Mouse (Mus musculus): ENCODE measurements at regions not wholly inside any gene's neighbourhood (a gene's known extent, or its start where the extent isn't known, plus 50 kb on each side); places are given as distances from the start of the nearest gene placed in this dataset.

DNA sequence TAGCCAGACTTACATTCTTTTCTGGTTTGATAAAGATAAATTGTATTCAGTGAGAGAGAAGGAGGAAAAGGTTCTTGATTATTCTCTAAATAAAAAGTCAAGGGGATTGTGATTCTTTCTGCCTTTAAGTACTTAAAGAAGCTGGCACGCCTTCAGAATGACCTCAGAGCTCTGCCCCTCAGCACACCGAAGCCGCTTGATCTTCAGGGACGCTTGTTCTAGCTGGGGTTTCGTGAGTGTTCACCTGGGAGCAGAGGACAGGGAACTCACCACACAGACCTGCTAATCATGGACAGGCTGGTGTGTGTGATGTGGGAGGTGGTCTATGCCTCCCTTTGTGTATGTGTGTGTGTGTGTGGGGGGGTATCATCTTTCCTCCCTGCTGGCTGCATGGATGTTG lies 391.3 kb downstream of the Slc4a3 start:
- no peaks in the 10 kb centered on the region for H3K27me3 ChIP-seq (ENCODE audit: control insufficient read depth, insufficient read depth, low read length)
- no peaks in the 10 kb centered on the region for H3K36me3 ChIP-seq (ENCODE audit: control insufficient read depth, insufficient read depth, low read length)
- H3K4me3 ChIP-seq (ENCODE audit: low read depth, low read length) = no peak overlapping the region
- no peaks in the 10 kb centered on the region for H3K4me1 ChIP-seq (ENCODE audit: control insufficient read depth, insufficient read depth, insufficient read length, low read length)
- WGBS = 68% methylated on average over 5 of the region's 5 CpGs
- no peak for TF ChIP-seq CTCF (IDR thresholded peaks at IDR 0.05; ENCODE audit: extremely low read depth, insufficient read length, insufficient replicate concordance, low read depth, low read length)
- no peak overlapping the region for H3K27ac ChIP-seq (ENCODE audit: insufficient read depth, low read depth, low read length)

DNA sequence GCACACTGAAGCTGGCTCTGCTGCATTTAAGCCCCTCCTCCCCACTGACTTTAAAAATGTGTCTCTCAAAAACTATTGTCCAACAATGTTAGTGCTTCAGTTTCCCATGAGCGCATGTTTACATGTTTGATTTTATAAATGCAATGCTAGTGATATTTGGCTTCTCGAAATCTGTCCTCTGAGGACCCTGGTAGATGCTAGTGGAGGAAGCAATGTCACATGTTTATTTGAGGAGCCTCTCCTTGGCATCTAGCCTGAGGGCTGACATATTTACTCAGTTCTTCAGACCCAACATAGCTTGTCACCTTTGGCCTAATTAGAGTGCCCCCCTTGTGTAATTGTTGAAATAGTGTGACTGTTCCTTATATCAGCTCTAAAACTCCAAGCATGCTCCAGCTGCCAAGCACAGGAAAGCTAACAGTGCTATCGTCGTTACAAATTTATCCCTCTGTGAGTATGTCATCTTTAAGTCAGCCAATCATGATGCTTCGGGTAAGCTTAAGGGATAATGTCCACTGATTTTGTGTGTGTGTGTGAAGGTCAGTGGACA lies 400.3 kb downstream of the Slc4a3 start:
- Histone ChIP-seq H3K4me1 (ENCODE audit: control insufficient read depth, insufficient read depth, insufficient read length, low read length) (no peaks in the 10 kb centered on the region), H3K27me3 (ENCODE audit: control insufficient read depth, insufficient read depth, low read length) (no peaks in the 10 kb centered on the region), H3K36me3 (ENCODE audit: control insufficient read depth, insufficient read depth, low read length) (no peaks in the 10 kb centered on the region), H3K27ac (ENCODE audit: insufficient read depth, low read depth, low read length) (no peak overlapping the region), H3K4me3 (ENCODE audit: low read depth, low read length) (no peak overlapping the region)
- TF ChIP-seq POLR2A (IDR thresholded peaks at IDR 0.05; ENCODE audit: low read depth, low read length) (no peak), CTCF (IDR thresholded peaks at IDR 0.05; ENCODE audit: extremely low read depth, insufficient read length, insufficient replicate concordance, low read depth, low read length) (no peak)
- WGBS = 62% methylated on average over 5 of the region's 5 CpGs

DNA sequence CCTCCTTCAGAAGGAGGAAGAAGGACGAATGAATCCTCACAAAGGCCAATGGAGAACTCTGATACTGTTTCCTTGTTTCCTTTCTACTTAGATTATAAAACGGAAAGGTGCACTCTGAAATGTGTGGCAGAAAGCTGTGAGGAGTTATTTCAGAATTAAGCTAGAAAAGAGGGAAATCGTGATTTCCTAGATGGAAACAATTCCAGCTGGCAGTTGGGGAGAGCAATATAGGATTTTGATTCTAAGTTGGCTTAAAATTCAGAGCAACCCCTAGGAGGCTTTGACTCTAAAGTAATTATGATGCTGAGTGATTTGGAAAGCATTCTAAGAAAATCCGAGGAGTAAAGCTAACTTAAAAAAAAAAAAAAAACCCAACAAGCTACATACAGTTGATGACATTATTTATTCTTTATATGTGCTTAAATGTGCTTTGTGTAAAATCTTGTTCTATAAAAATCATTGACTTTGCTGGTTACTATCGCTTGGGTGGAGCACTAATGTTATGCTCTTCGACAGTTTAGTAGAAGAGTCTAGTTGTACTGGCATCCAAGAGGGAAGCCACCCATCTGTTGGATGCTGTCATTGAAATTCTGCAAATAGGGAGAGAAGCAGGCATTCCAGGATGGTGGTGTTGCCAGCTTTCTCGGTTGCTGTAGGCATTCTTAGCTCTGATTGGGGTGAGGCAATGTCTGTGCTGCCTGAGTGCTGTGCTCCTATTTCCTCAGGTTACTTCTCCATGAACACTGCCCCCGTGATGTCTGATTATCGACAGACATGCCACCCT lies 432.3 kb downstream of the Slc4a3 start:
- WGBS = 80% methylated on average over 9 of the region's 9 CpGs
- Histone ChIP-seq H3K36me3 (ENCODE audit: control insufficient read depth, insufficient read depth, low read length) (no peaks in the 10 kb centered on the region), H3K4me3 (ENCODE audit: low read depth, low read length) (no peak overlapping the region), H3K4me1 (ENCODE audit: control insufficient read depth, insufficient read depth, insufficient read length, low read length) (no peaks in the 10 kb centered on the region), H3K27ac (ENCODE audit: insufficient read depth, low read depth, low read length) (no peak overlapping the region), H3K27me3 (ENCODE audit: control insufficient read depth, insufficient read depth, low read length) (no peaks in the 10 kb centered on the region)
- TF ChIP-seq CTCF (IDR thresholded peaks at IDR 0.05; ENCODE audit: extremely low read depth, insufficient read length, insufficient replicate concordance, low read depth, low read length) (no peak), POLR2A (IDR thresholded peaks at IDR 0.05; ENCODE audit: low read depth, low read length) (no peak)

DNA sequence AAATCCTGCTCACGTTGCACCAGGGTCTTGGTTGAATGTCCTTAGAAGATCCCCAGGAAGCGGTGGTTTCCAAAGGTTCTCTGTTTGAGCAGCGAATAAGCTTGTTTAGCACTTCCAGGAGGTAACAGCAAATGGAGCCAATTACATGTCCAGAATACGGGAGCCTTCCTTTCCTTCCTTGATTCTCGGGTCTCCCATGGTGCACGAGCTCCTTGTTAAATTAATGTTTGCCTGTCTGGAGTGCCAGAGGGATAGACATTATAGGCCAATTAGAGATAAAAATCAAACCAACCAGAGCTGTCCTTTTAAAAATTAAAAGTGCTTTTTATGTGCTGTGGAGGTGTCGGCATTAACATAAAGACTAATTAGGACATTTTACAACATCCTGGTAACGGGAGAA lies 437.0 kb downstream of the Slc4a3 start:
- Histone ChIP-seq H3K4me3 (ENCODE audit: low read depth, low read length) (no peak overlapping the region), H3K27me3 (ENCODE audit: control insufficient read depth, insufficient read depth, low read length) (no peaks in the 10 kb centered on the region), H3K27ac (ENCODE audit: insufficient read depth, low read depth, low read length) (no peak overlapping the region), H3K4me1 (ENCODE audit: control insufficient read depth, insufficient read depth, insufficient read length, low read length) (no peaks in the 10 kb centered on the region), H3K36me3 (ENCODE audit: control insufficient read depth, insufficient read depth, low read length) (no peaks in the 10 kb centered on the region)
- 70% methylated on average over 8 of the region's 8 CpGs for WGBS
- TF ChIP-seq CTCF (IDR thresholded peaks at IDR 0.05; ENCODE audit: extremely low read depth, insufficient read length, insufficient replicate concordance, low read depth, low read length) = no peak
- no peak for TF ChIP-seq POLR2A (IDR thresholded peaks at IDR 0.05; ENCODE audit: low read depth, low read length)

DNA sequence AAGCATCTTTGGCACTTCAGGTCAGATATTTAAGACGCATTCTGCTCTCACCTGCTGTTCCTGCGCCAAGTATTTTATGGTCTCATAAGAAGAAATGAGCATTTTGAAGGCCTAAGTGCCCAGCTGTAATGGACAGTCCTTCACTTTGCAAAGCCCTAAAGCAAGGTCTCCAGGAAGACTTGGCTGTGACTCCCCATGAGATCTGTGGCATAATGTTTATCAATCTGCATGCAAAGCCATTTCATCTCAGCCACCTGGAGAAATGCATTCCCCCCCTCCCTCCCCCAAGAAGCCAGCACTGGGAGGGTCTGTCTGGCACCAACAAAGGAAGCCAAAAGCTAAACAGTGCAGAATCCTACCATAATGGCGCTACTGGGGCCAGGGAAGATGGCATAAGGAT lies 437.4 kb downstream of the Slc4a3 start:
- no peak overlapping the region for H3K4me3 ChIP-seq (ENCODE audit: low read depth, low read length)
- no peaks in the 10 kb centered on the region for H3K27me3 ChIP-seq (ENCODE audit: control insufficient read depth, insufficient read depth, low read length)
- no peaks in the 10 kb centered on the region for H3K36me3 ChIP-seq (ENCODE audit: control insufficient read depth, insufficient read depth, low read length)
- no peak overlapping the region for H3K27ac ChIP-seq (ENCODE audit: insufficient read depth, low read depth, low read length)
- 83% methylated on average over 3 of the region's 3 CpGs for WGBS
- no peaks in the 10 kb centered on the region for H3K4me1 ChIP-seq (ENCODE audit: control insufficient read depth, insufficient read depth, insufficient read length, low read length)
- no peak for TF ChIP-seq POLR2A (IDR thresholded peaks at IDR 0.05; ENCODE audit: low read depth, low read length)
- no peak for TF ChIP-seq CTCF (IDR thresholded peaks at IDR 0.05; ENCODE audit: extremely low read depth, insufficient read length, insufficient replicate concordance, low read depth, low read length)

DNA sequence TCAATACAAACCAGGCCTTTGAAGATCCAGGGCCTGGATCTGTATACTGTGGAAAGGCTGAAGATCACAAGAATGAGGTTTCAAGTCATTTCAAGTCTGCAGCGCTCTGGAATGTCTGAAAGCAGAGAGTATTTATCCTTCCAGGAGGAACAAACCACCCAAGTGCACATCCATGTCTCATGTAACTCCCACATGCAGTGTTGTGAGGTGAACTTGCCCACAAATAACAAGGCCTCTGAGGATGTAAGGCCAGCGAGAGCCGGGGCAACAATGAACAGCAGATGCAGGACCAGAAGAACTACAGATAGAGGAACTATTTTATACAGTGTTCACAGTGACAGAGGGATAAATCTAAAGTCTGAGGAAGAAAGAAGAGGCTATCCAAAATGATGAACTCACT lies 442.4 kb downstream of the Slc4a3 start:
- no peaks in the 10 kb centered on the region for H3K4me1 ChIP-seq (ENCODE audit: control insufficient read depth, insufficient read depth, insufficient read length, low read length)
- H3K27me3 ChIP-seq (ENCODE audit: control insufficient read depth, insufficient read depth, low read length) = no peaks in the 10 kb centered on the region
- H3K36me3 ChIP-seq (ENCODE audit: control insufficient read depth, insufficient read depth, low read length) = no peaks in the 10 kb centered on the region
- TF ChIP-seq POLR2A (IDR thresholded peaks at IDR 0.05; ENCODE audit: low read depth, low read length) (no peak), CTCF (IDR thresholded peaks at IDR 0.05; ENCODE audit: extremely low read depth, insufficient read length, insufficient replicate concordance, low read depth, low read length) (no peak)
- H3K27ac ChIP-seq (ENCODE audit: insufficient read depth, low read depth, low read length) = no peak overlapping the region
- WGBS = 82% methylated on average over 3 of the region's 3 CpGs
- H3K4me3 ChIP-seq (ENCODE audit: low read depth, low read length) = no peak overlapping the region

DNA sequence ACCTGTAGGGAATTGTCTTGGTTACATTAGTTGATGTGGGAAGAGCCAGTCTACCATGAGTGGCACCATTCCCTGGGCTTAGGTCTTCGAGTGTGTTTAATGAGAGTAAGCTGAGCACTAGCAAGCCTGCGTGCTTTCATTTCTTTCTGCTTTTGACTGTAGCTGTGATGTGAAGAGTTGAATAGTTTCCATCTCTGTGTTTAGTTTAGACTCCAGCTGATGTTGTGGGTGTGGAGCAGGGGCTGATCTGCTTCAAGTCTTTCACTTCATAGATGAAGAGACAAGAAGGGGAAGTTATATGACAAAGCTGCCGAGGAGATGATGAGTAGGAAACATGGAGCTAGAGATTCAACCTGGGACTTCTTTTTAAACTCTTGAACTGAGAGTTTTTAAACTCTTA lies 446.0 kb downstream of the Slc4a3 start:
- H3K4me3 ChIP-seq (ENCODE audit: low read depth, low read length) = no peak overlapping the region
- H3K27ac ChIP-seq (ENCODE audit: insufficient read depth, low read depth, low read length) = no peak overlapping the region
- WGBS = 78% methylated on average over 3 of the region's 3 CpGs
- H3K4me1 ChIP-seq (ENCODE audit: control insufficient read depth, insufficient read depth, insufficient read length, low read length) = no peaks in the 10 kb centered on the region
- no peak for TF ChIP-seq CTCF (IDR thresholded peaks at IDR 0.05; ENCODE audit: extremely low read depth, insufficient read length, insufficient replicate concordance, low read depth, low read length)
- H3K36me3 ChIP-seq (ENCODE audit: control insufficient read depth, insufficient read depth, low read length) = no peaks in the 10 kb centered on the region
- H3K27me3 ChIP-seq (ENCODE audit: control insufficient read depth, insufficient read depth, low read length) = no peaks in the 10 kb centered on the region
